Mouse (Mus musculus) olfactory bulb, adult 2 months (tissue): ENCODE data around the gene Cd101.

ENCODE experiments used
- CTCF ChIP-seq: fragments of 200-500 bp; IDR thresholded peaks from 2 replicates; pipeline ENCODE4 v1.5.1; 2012; ENCODE audit warnings: low read depth, mild to moderate bottlenecking, low read length, moderate library complexity; ENCODE audit not compliant: insufficient read depth
- POLR2A ChIP-seq: fragments of 200-500 bp; IDR thresholded peaks from 2 replicates; pipeline ENCODE4 v1.6.1; 2012; ENCODE audit warnings: mild to moderate bottlenecking, low read depth, low read length, moderate library complexity; ENCODE audit not compliant: insufficient read depth

GRCm38 (mm10) chr3:101026741-101027140 lies 2.6 kb downstream of the Cd101 start:
- TF ChIP-seq CTCF (no peak), POLR2A (no peak)
